Mouse (Mus musculus): ENCODE measurements around the gene Clspn.

The Clspn gene

GRCm38 (mm10) chr4:126637446-126637845 is 80.7 kb downstream of the Clspn start:
- DNase-seq (ENCODE audit: low read depth) = no peak

GRCm38 (mm10) chr4:126639339-126639738 is 82.6 kb downstream of the Clspn start:
- no peak for DNase-seq (ENCODE audit: low read depth)

GRCm38 (mm10) chr4:126641901-126642300 is 85.2 kb downstream of the Clspn start:
- no peak for DNase-seq (ENCODE audit: low read depth)

Measured in 416B (cell line).